Mouse (Mus musculus) hindbrain, embryonic 15.5 days (tissue): ENCODE data around the gene Ccdc117. TPM values are rescaled to one million over a fixed set of nuclear protein-coding genes. Genes with fewer than 3 reads are reported as not detected.

Experiments
- ATAC-seq: fragments of 200-750 bp; cut with Nextera tagmentation; 2 replicates; pipeline ENCODE4 v1.8.0; 2017; ENCODE audit warnings: low read depth, moderate number of reproducible peaks, moderate TSS enrichment; ENCODE audit not compliant: low FRiP score
- H3K27ac ChIP-seq: fragments of 300-500 bp; sonication (generic); replicated peaks from 2 replicates; pipeline ENCODE4 v1.5.1; 2015; ENCODE audit warnings: mild to moderate bottlenecking, inconsistent platforms
- H3K27me3 ChIP-seq: fragments of 300-500 bp; sonication (generic); 2 replicates; pipeline ENCODE4 v1.6.1; 2015; ENCODE audit warnings: control low read depth, inconsistent platforms
- H3K36me3 ChIP-seq: fragments of 300-500 bp; sonication (generic); 2 replicates; pipeline ENCODE4 v1.6.1; 2015; ENCODE audit warnings: control low read depth, inconsistent platforms
- H3K4me1 ChIP-seq: fragments of 300-500 bp; sonication (generic); replicated peaks from 2 replicates; pipeline ENCODE4 v1.6.1; 2015; ENCODE audit warnings: control low read depth, inconsistent platforms
- H3K4me2 ChIP-seq: fragments of 300-500 bp; sonication (generic); 2 replicates; pipeline ENCODE4 v1.6.1; 2015; ENCODE audit warnings: moderate library complexity, mild to moderate bottlenecking, inconsistent platforms
- H3K4me3 ChIP-seq: fragments of 300-500 bp; sonication (generic); 2 replicates; pipeline ENCODE4 v1.5.1; 2015; ENCODE audit warnings: mild to moderate bottlenecking, inconsistent platforms
- H3K9ac ChIP-seq: fragments of 300-500 bp; sonication (generic); 2 replicates; pipeline ENCODE4 v1.6.1; 2015; ENCODE audit warnings: inconsistent platforms
- H3K9me3 ChIP-seq: fragments of 300-500 bp; sonication (generic); 2 replicates; pipeline ENCODE4 v1.6.1; 2016; ENCODE audit warnings: control low read depth, inconsistent platforms
- WGBS: fragments of 180-500 bp; shearing (Covaris S2); methylation state at CpG from one replicate; pipeline ENCODE4 v1.1.7; 2015; 5-methylcytosine and 5-hydroxymethylcytosine counted together
- polyA plus RNA-seq: library from polyadenylated mRNA; unstranded; fragments of >200 nt; fragmentation: Nextera tagmentation; extraction: Ambion mirVana; gene quantifications from 2 replicates; pipeline ENCODE4 v1.2.1, GENCODE M21; 2015

Ccdc117 gene
- polyA plus RNA-seq, 1 experiment from 2014 or later: 10.7 TPM

GRCm38 (mm10) chr11:5485193-5486011, 56.6 kb downstream of the Ccdc117 start:
- H3K4me2 ChIP-seq: peak overlapping the region; percentile 68
- H3K4me3 ChIP-seq: peak overlapping the region; percentile 42
- H3K4me1 ChIP-seq: peaks cover 5% of the 10 kb centered on the region; the same call in 1 of the 2 replicates
- H3K36me3 ChIP-seq: no peaks in the 10 kb centered on the region
- peak overlapping the region; percentile 43 for H3K9ac ChIP-seq
- WGBS: 17% methylated on average over 15 of the region's 15 CpGs
- no peaks in the 10 kb centered on the region for H3K9me3 ChIP-seq
- peak; percentile 78; the same call in 1 of the 2 replicates for ATAC-seq
- 0 out of 2 replicates have a peak overlapping the region, but pooled peaks have one; percentile 33 for H3K27ac ChIP-seq
- no peaks in the 10 kb centered on the region for H3K27me3 ChIP-seq

GRCm38 (mm10) chr11:5482581-5482980, 59.4 kb downstream of the Ccdc117 start:
- no peak overlapping the region for H3K27ac ChIP-seq
- H3K4me2 ChIP-seq: no peak overlapping the region
- H3K27me3 ChIP-seq: no peaks in the 10 kb centered on the region
- H3K9ac ChIP-seq: no peak overlapping the region
- peaks cover 5% of the 10 kb centered on the region; the same call in 1 of the 2 replicates for H3K4me1 ChIP-seq
- no peak for ATAC-seq
- H3K9me3 ChIP-seq: no peaks in the 10 kb centered on the region
- 87% methylated on average over 13 of the region's 13 CpGs for WGBS
- no peaks in the 10 kb centered on the region for H3K36me3 ChIP-seq
- H3K4me3 ChIP-seq: no peak overlapping the region

Other genes with a start within 250 kb of the Ccdc117 start
- gene Znrf3, start 97.3 kb downstream of the Ccdc117 start, polyA plus RNA-seq: 7.0 and 8.0 TPM in 2 replicates
- gene Xbp1, start 21.5 kb downstream of the Ccdc117 start, polyA plus RNA-seq: 150 and 157 TPM in 2 replicates
- not detected in 2 replicates for gene Ankrd36, start 27.5 kb upstream of the Ccdc117 start, polyA plus RNA-seq
- 192 and 196 TPM in 2 replicates for gene Mrps24, start 173.5 kb upstream of the Ccdc117 start, polyA plus RNA-seq
- 33.5 TPM in 2 replicates for gene Urgcp, start 220.2 kb upstream of the Ccdc117 start, polyA plus RNA-seq
- gene Dbnl, start 246.3 kb upstream of the Ccdc117 start, polyA plus RNA-seq: 134 and 139 TPM in 2 replicates